Mouse (Mus musculus) gastrocnemius, adult 18-20 months (tissue): ENCODE data around the gene Akr1c18. TPM values are rescaled to one million over a fixed set of nuclear protein-coding genes. Genes with fewer than 3 reads are reported as not detected.

ENCODE experiments used
- DNase-seq: peaks from one replicate; pipeline ENCODE4 v3.0.0; 2021; ENCODE audit warnings: low spot score
- total RNA-seq, 2 experiments: library from RNA; stranded (reverse); gene quantifications; 2 replicates each; pipeline ENCODE4 v1.2.3; 2021

Akr1c18 gene
- total RNA-seq, 2 experiments from 2014 or later, result 0.25 to 0.33 TPM

GRCm38 (mm10) chr13:4102721-4103120 is 47.7 kb downstream of the Akr1c18 start:
- no peak for DNase-seq

GRCm38 (mm10) chr13:4101691-4102090 is 48.8 kb downstream of the Akr1c18 start:
- DNase-seq, result no peak

Other genes starting within 250 kb of the Akr1c18 start
- 10 to 100 TPM; 38.1 to 49.1 TPM for gene Net1, start 232.4 kb downstream of the Akr1c18 start, total RNA-seq
- gene Tubal3, start 232.4 kb downstream of the Akr1c18 start, total RNA-seq, result not detected
- gene Ucn3, start 205.3 kb downstream of the Akr1c18 start, total RNA-seq, result not detected
- gene Akr1c14, start 101.6 kb downstream of the Akr1c18 start, total RNA-seq, result 1 to 10 TPM; 2.3 to 2.6 TPM
- gene Akr1c13, start 40.5 kb upstream of the Akr1c18 start, total RNA-seq, result under 1 TPM in 1 of 2 experiments, not detected in 1; 0.43 TPM
- under 1 TPM in 1 of 2 experiments, not detected in 1; 0.66 TPM for gene Akr1c19, start 78.0 kb upstream of the Akr1c18 start, total RNA-seq
- not detected for gene Akr1c12, start 128.8 kb upstream of the Akr1c18 start, total RNA-seq